Mouse (Mus musculus) megakaryocyte, embryonic 14.5 days (primary cell): ENCODE data around the gene Lims1.

Experiments
- FLI1 ChIP-seq: IDR thresholded peaks from 2 replicates; pipeline ENCODE4 v1.6.1; 2012; ENCODE audit warnings: low read length, inconsistent platforms, mixed read lengths
- GATA1 ChIP-seq: IDR thresholded peaks from 3 replicates; pipeline ENCODE4 v1.6.1; 2012; ENCODE audit warnings: mixed read lengths, low read length, inconsistent platforms, borderline replicate concordance

DNA sequence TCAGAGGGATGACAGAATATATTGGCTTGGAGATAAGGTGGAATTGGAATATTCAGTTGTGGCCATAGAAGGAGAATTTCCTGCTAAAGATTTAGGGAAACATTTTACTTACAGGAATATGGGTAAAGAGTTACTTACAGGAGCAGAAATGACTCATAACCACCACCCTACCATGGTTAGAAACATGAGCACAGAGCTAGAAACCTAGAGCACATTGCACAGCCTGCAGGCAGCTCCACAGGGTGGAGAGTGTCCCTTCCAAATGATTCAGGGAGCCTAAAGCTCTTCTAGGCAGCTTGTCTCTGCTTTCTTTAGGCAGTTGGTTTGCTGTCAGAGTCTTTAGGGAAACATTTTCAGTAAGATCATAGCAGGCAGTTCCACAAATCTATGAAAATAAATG lies 8.5 kb downstream of the Lims1 start:
- TF ChIP-seq GATA1 (no peak), FLI1 (no peak)
